Mouse (Mus musculus): ENCODE measurements around the gene Nat8f6. TPM values are rescaled to one million over a fixed set of nuclear protein-coding genes. Genes with fewer than 3 reads are reported as not detected.
"Not testable (repeated sequence)": the region's sequence is repeated elsewhere in the genome, so short reads cannot be mapped to it uniquely, and the experiment has no call there.

Nat8f6 gene
- polyA plus RNA-seq, 1 experiment from 2014 or later: not detected

DNA sequence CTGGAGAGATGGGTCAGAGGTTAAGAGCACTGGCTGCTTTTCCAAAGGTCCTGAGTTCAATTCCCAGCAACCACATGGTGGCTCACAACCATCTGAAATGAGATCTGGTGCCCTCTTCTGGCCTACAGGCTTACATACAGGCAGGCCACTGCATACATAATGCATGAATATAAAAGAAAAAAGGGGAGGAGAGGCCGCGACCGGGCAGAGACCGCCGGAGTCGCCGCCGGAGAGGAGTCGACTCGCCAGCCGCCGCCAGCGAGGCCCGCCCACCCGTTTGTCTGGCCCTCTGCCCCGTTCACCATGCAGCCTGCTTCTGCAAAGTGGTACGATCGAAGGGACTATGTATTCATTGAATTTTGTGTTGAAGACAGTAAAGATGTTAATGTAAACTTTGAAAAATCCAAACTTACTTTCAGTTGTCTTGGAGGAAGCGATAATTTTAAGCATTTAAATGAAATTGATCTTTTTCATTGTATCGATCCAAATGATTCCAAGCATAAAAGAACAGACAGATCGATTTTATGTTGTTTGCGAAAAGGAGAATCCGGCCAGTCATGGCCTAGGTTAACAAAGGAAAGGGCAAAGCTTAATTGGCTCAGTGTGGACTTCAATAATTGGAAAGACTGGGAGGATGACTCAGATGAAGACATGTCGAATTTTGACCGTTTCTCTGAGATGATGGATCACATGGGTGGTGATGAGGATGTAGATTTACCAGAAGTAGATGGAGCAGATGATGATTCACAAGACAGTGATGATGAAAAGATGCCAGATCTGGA, 23.1 kb upstream of the Nat8f6 start:
- H3K27me3 ChIP-seq (replicated peaks; ENCODE audit: control insufficient read depth, insufficient read depth, low read length); H3K9ac ChIP-seq (ENCODE audit: low read depth, low read length); H3K4me1 ChIP-seq (ENCODE audit: control insufficient read depth, insufficient read depth, low read length); H3K27ac ChIP-seq (replicated peaks; ENCODE audit: low read depth, low read length); H3K36me3 ChIP-seq (ENCODE audit: control insufficient read depth, insufficient read depth, low read length); H3K9me3 ChIP-seq (ENCODE audit: control insufficient read depth, low read length); H3K4me2 ChIP-seq (ENCODE audit: low read depth, low read length); ATAC-seq (ENCODE audit: low read depth); H3K4me3 ChIP-seq (ENCODE audit: low read depth, low read length); DNase-seq (ENCODE audit: low spot score): not testable (repeated sequence)
- 76% methylated on average over 25 of the region's 25 CpGs for WGBS

DNA sequence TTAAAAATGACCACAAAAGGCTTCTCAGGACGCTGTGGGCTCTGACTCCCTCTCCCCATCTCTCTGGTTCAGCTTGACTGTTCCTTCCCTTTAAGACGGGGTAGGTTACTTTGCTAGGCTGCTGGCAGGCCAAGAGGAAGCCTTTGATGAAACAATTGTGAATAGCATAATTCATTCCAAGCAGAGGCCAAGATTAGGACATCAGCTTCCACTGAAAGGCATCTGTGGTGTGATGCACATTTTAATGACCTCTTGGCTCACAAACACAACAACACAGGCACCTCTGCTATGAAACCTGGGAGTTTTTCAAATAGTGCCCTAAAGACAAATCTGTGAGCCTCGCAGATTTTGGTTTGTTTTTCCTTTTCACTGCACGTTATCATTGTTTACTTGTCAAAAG, 19.2 kb upstream of the Nat8f6 start:
- H3K4me2 ChIP-seq (ENCODE audit: low read depth, low read length): no peak overlapping the region
- WGBS: 34% methylated on average over 4 of the region's 4 CpGs

DNA sequence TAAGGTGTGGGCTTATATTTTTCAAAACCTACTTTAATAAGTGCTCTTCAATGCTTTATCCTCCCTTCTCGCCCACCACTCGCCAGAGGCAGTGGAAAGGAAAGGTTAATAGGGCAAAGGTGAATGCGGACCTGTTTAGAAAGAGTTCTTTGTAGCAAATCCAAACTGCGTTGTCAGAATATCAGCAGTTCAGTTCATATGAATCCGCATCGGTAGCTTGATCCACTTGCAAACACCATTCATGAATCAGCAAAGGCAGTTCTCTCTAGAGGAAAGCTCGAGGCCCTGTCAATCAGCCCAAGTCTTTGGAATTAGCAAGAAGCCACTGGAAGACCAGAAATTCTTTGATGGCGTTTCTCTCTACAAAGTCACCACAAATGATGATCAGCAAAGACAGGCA, 17.9 kb upstream of the Nat8f6 start:
- DNase-seq (ENCODE audit: low spot score): no peak
- Histone ChIP-seq H3K36me3 (ENCODE audit: control insufficient read depth, insufficient read depth, low read length) (no peaks in the 10 kb centered on the region), H3K4me2 (ENCODE audit: low read depth, low read length) (no peak overlapping the region), H3K4me3 (ENCODE audit: low read depth, low read length) (no peak overlapping the region), H3K4me1 (ENCODE audit: control insufficient read depth, insufficient read depth, low read length) (no peaks in the 10 kb centered on the region; the same call in 1 of the 2 replicates), H3K27ac (replicated peaks; ENCODE audit: low read depth, low read length) (no peak overlapping the region), H3K27me3 (replicated peaks; ENCODE audit: control insufficient read depth, insufficient read depth, low read length) (no peaks in the 10 kb centered on the region), H3K9ac (ENCODE audit: low read depth, low read length) (no peak overlapping the region), H3K9me3 (ENCODE audit: control insufficient read depth, low read length) (no peaks in the 10 kb centered on the region)
- 41% methylated on average over 8 of the region's 8 CpGs for WGBS
- ATAC-seq (ENCODE audit: low read depth): no peak

More for the DNA sequence above, 19.2 kb upstream of the Nat8f6 start:
- peak; percentile 9 for DNase-seq (ENCODE audit: low spot score)
- H3K9ac ChIP-seq (ENCODE audit: low read depth, low read length): no peak overlapping the region
- H3K36me3 ChIP-seq (ENCODE audit: control insufficient read depth, insufficient read depth, low read length): no peaks in the 10 kb centered on the region
- H3K4me3 ChIP-seq (ENCODE audit: low read depth, low read length): no peak overlapping the region
- no peaks in the 10 kb centered on the region; the same call in 1 of the 2 replicates for H3K4me1 ChIP-seq (ENCODE audit: control insufficient read depth, insufficient read depth, low read length)
- no peaks in the 10 kb centered on the region for H3K27me3 ChIP-seq (replicated peaks; ENCODE audit: control insufficient read depth, insufficient read depth, low read length)
- H3K9me3 ChIP-seq (ENCODE audit: control insufficient read depth, low read length): no peaks in the 10 kb centered on the region
- H3K27ac ChIP-seq (replicated peaks; ENCODE audit: low read depth, low read length): no peak overlapping the region
- no peak for ATAC-seq (ENCODE audit: low read depth)

DNA sequence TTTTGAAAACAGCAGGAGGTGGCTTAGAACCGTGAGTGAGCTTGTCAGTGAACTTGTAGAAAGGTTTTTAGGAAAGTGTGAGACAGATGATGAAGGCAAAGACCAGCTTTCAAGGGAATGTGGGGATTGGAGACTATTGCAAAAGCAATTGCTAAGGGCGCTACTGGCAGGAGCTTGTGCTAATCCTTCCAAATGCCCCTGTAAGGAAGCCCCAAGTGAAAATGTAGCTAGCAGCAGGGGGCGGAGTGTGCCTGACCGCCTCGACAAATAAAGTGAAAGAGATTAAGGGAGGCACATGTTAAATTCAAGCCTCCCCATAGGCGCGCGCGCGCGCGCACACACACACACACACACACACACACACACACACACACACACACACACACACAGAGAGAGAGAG, 16.6 kb upstream of the Nat8f6 start:
- not testable (repeated sequence) for H3K4me1 ChIP-seq (ENCODE audit: control insufficient read depth, insufficient read depth, low read length); H3K27ac ChIP-seq (replicated peaks; ENCODE audit: low read depth, low read length); H3K9me3 ChIP-seq (ENCODE audit: control insufficient read depth, low read length); H3K9ac ChIP-seq (ENCODE audit: low read depth, low read length); H3K4me3 ChIP-seq (ENCODE audit: low read depth, low read length); H3K27me3 ChIP-seq (replicated peaks; ENCODE audit: control insufficient read depth, insufficient read depth, low read length); H3K36me3 ChIP-seq (ENCODE audit: control insufficient read depth, insufficient read depth, low read length)
- H3K4me2 ChIP-seq (ENCODE audit: low read depth, low read length): peak overlapping the region; percentile 38
- 22% methylated on average over 12 of the region's 12 CpGs for WGBS
- ATAC-seq (ENCODE audit: low read depth): peak; percentile 55; the same call in 1 of the 2 replicates
- peak; percentile 69 for DNase-seq (ENCODE audit: low spot score)

DNA sequence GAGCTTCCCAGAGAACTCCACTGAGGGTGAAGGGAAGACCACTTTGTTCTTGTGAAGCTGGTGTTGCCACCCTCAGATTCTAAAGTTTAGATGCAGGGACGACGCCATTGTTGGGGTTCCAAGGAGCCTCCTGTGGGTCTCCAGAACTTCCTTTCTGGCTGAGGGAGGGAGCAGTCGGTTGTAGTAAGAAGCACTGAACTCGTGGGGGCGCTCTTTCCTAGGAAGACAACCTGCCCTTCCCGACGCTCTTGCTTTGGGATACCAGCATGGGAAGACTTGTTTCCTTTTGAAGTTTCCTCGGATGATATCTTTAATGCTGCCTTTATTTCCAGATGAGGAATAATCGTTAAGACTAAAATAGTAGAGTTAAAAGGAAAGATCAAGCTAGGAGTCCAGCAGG, 16.1 kb upstream of the Nat8f6 start:
- H3K9me3 ChIP-seq (ENCODE audit: control insufficient read depth, low read length); H3K9ac ChIP-seq (ENCODE audit: low read depth, low read length); H3K4me2 ChIP-seq (ENCODE audit: low read depth, low read length); H3K27ac ChIP-seq (replicated peaks; ENCODE audit: low read depth, low read length); H3K36me3 ChIP-seq (ENCODE audit: control insufficient read depth, insufficient read depth, low read length); H3K27me3 ChIP-seq (replicated peaks; ENCODE audit: control insufficient read depth, insufficient read depth, low read length); ATAC-seq (ENCODE audit: low read depth); H3K4me1 ChIP-seq (ENCODE audit: control insufficient read depth, insufficient read depth, low read length); H3K4me3 ChIP-seq (ENCODE audit: low read depth, low read length): not testable (repeated sequence)
- DNase-seq (ENCODE audit: low spot score): peak; percentile 14
- 15% methylated on average over 7 of the region's 9 CpGs for WGBS

DNA sequence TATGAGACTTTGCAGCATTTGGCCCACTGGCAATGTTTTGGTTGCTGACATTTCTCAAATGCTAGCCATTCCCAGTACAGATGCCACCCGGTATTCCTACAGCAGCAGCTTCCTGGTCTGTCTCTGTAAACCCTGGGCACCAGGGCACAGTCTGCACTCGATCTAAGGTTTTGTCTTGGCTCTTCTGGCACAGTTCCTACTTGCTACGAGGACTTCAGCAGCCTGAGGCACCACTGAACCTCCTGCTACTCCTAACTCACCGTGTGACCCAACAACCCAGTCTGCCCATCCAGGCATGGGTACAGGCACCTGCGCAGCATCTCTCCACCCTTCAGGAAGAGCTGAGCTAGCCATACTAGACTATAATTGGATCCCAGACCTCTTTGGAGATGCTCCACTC, 15.3 kb upstream of the Nat8f6 start:
- H3K9me3 ChIP-seq (ENCODE audit: control insufficient read depth, low read length); H3K27ac ChIP-seq (replicated peaks; ENCODE audit: low read depth, low read length); H3K4me2 ChIP-seq (ENCODE audit: low read depth, low read length); H3K27me3 ChIP-seq (replicated peaks; ENCODE audit: control insufficient read depth, insufficient read depth, low read length); H3K36me3 ChIP-seq (ENCODE audit: control insufficient read depth, insufficient read depth, low read length); H3K9ac ChIP-seq (ENCODE audit: low read depth, low read length); H3K4me3 ChIP-seq (ENCODE audit: low read depth, low read length); H3K4me1 ChIP-seq (ENCODE audit: control insufficient read depth, insufficient read depth, low read length); DNase-seq (ENCODE audit: low spot score); ATAC-seq (ENCODE audit: low read depth): not testable (repeated sequence)
- 72% methylated on average over 5 of the region's 5 CpGs for WGBS

DNA sequence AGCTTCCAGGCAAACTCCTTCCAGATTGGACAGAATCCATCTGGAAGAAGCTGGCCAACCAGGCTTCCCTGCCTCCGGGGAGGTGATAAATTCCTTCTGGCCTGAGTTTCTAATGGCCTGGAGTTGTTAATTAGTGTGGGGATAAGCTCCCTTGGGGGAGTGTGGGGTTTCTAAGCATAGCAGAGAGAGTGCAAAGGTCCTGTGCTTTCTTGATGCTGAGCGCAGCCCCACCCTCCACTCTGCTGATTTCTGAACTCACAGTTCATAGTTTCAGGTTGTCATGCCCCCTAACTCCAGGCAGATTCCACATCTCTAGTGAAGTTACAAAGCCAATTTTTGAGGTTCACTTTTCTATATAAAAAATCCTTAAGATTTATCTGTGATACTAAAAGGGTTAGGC, 14.3 kb upstream of the Nat8f6 start:
- not testable (repeated sequence) for H3K36me3 ChIP-seq (ENCODE audit: control insufficient read depth, insufficient read depth, low read length); H3K4me1 ChIP-seq (ENCODE audit: control insufficient read depth, insufficient read depth, low read length); H3K4me3 ChIP-seq (ENCODE audit: low read depth, low read length); H3K27ac ChIP-seq (replicated peaks; ENCODE audit: low read depth, low read length); H3K27me3 ChIP-seq (replicated peaks; ENCODE audit: control insufficient read depth, insufficient read depth, low read length); DNase-seq (ENCODE audit: low spot score); ATAC-seq (ENCODE audit: low read depth); H3K9me3 ChIP-seq (ENCODE audit: control insufficient read depth, low read length); H3K4me2 ChIP-seq (ENCODE audit: low read depth, low read length); H3K9ac ChIP-seq (ENCODE audit: low read depth, low read length)
- 47% methylated on average over 1 of the region's 2 CpGs for WGBS

DNA sequence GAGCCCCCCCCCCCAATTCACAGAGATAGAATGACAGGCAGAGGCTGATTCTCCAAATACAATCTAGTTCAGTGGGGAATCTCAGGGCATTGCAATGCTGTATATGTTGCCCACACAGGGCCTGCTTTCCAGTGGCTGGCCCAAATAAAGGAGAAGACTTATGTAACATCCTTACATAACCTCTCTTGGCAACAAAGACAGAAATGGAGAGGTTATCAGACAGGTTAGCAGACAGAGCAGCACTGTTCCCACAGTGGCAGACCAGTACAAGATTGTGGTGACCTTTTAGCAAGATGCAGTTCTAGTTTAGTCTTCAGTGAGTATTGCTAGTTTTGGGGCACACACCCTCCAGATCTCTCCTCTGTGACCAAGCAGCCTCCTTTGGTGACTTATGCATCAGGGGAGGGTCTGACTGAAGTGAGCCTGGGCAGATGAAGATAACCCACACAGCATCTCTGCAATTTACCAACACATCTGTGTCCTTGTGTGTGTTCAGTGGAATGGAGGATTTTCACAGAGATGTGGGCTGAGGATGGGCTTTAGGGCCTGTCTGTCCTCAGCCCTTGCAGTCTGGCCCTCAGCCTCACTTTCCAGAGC, 13.8 kb upstream of the Nat8f6 start:
- H3K9me3 ChIP-seq (ENCODE audit: control insufficient read depth, low read length); H3K4me3 ChIP-seq (ENCODE audit: low read depth, low read length); H3K36me3 ChIP-seq (ENCODE audit: control insufficient read depth, insufficient read depth, low read length); H3K4me2 ChIP-seq (ENCODE audit: low read depth, low read length); H3K4me1 ChIP-seq (ENCODE audit: control insufficient read depth, insufficient read depth, low read length); H3K27me3 ChIP-seq (replicated peaks; ENCODE audit: control insufficient read depth, insufficient read depth, low read length); H3K9ac ChIP-seq (ENCODE audit: low read depth, low read length); H3K27ac ChIP-seq (replicated peaks; ENCODE audit: low read depth, low read length); ATAC-seq (ENCODE audit: low read depth); DNase-seq (ENCODE audit: low spot score): not testable (repeated sequence)

DNA sequence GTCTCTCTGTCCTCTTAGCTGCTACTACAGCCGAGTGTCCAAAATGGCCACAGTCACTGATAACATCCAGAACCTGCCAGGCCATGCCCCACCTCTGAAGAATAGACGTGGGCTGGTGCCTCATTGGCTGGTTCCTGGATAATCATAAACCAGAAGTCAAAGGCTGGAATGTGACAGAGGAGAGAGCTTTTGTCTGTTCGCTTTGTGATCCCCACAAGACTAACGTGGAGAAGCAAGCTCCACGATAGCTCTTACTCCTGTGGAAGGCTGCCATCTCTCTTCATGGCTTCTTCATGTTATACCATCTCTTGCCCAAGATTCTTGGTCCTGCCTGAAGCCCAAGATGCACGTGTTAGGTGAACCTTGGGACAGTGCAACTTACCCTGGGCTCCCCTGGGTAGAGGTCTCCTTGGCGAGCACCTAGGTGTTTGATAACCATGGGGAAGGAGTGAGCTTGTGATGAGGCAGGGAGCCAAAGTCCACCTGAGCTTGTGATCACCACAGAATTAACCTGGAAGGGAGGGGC, 11.1 kb upstream of the Nat8f6 start, which contains the start of gene Nat8:
Gene Nat8 (minus strand): TSS at position 287 of the 526 bp plus-strand sequence.
- Histone ChIP-seq H3K4me1 (ENCODE audit: control insufficient read depth, insufficient read depth, low read length) (no peaks in the 10 kb centered on the region), H3K4me3 (ENCODE audit: low read depth, low read length) (no peak within 1 kb of the TSS), H3K4me2 (ENCODE audit: low read depth, low read length) (no peak within 1 kb of the TSS), H3K27me3 (replicated peaks; ENCODE audit: control insufficient read depth, insufficient read depth, low read length) (no peaks in the 10 kb centered on the region), H3K9me3 (ENCODE audit: control insufficient read depth, low read length) (no peaks in the 10 kb centered on the region), H3K9ac (ENCODE audit: low read depth, low read length) (no peak within 1 kb of the TSS), H3K36me3 (ENCODE audit: control insufficient read depth, insufficient read depth, low read length) (no peaks in the 10 kb centered on the region), H3K27ac (replicated peaks; ENCODE audit: low read depth, low read length) (no peak within 1 kb of the TSS)
- 74% methylated on average over 7 of the region's 7 CpGs for WGBS
- DNase-seq (ENCODE audit: low spot score) (no peak), ATAC-seq (ENCODE audit: low read depth) (no peak)
